8 mouse cellular contexts compared by ENCODE assay signal in genomic region chr19:6428501-6429200, GRCm38 (mm10). TPM values are rescaled to one million over a fixed set of nuclear protein-coding genes. Genes with fewer than 3 reads are reported as not detected.
DNase-seq lines count a peak whose midpoint lies in the region; ATAC-seq and TF ChIP-seq lines count a peak whose summit lies in the region.

No protein-coding gene starts in this region.

- peak; percentile 68 for DNase-seq in CD4-positive, CD25-positive, alpha-beta regulatory T cell, adult 2 months (ENCODE audit: low read depth, low spot score)
- DNase-seq in forelimb bud, embryonic 11.5 days (ENCODE audit: low read depth, low spot score) = peak; percentile 20
- DNase-seq in ovary, postnatal 36 days (ENCODE audit: low spot score) = no peak
- no peak for DNase-seq in gastrocnemius, adult 8-10 months (ENCODE audit: low spot score in 2 of 2)

- peak overlapping the region; percentile 65 for H3K4me3 ChIP-seq in ES-Bruce4 (ENCODE audit: low read depth, low read length)
- peak overlapping the region; percentile 33 for H3K4me3 ChIP-seq in stomach, embryonic 16.5 days (replicated peaks; ENCODE audit: low read length)

- under 1% methylated on average over 60 of the region's 60 CpGs for WGBS in stomach, embryonic 16.5 days

- no peaks in the 10 kb centered on the region for H3K27me3 ChIP-seq in ES-Bruce4 (ENCODE audit: control insufficient read depth, insufficient read depth, low read length, poor library complexity, severe bottlenecking)
- H3K27me3 ChIP-seq in stomach, embryonic 16.5 days (ENCODE audit: control insufficient read depth, insufficient read depth, low read length) = peaks cover 62% of the 10 kb centered on the region

- H3K9me3 ChIP-seq in ES-Bruce4 (replicated peaks; ENCODE audit: control insufficient read depth, insufficient read depth, low read length, poor library complexity, severe bottlenecking) = no peaks in the 10 kb centered on the region
- no peaks in the 10 kb centered on the region for H3K9me3 ChIP-seq in stomach, embryonic 16.5 days (replicated peaks; ENCODE audit: control insufficient read depth, low read length)

- peak overlapping the region; percentile 69 for H3K9ac ChIP-seq in ES-Bruce4 (ENCODE audit: low read depth, poor library complexity, severe bottlenecking)
- no peak overlapping the region for H3K9ac ChIP-seq in stomach, embryonic 16.5 days (ENCODE audit: low read length)

- H3K27ac ChIP-seq in ES-Bruce4 (ENCODE audit: insufficient read depth, low read length) = no peak overlapping the region
- no peak overlapping the region for H3K27ac ChIP-seq in stomach, embryonic 16.5 days (ENCODE audit: low read length)

- no peak for TF ChIP-seq EP300 in ES-Bruce4 (IDR thresholded peaks at IDR 0.05; ENCODE audit: insufficient read depth, low read depth, low read length)

- no peaks in the 10 kb centered on the region for H3K36me3 ChIP-seq in ES-Bruce4 (ENCODE audit: control insufficient read depth, insufficient read depth, low read length, poor library complexity, severe bottlenecking)
- H3K36me3 ChIP-seq in stomach, embryonic 16.5 days (ENCODE audit: control insufficient read depth, insufficient read depth, low read length) = no peaks in the 10 kb centered on the region

- peak overlapping the region; percentile 43 for H3K4me2 ChIP-seq in stomach, embryonic 16.5 days (ENCODE audit: low read depth, low read length)

- H3K4me1 ChIP-seq in ES-Bruce4 (ENCODE audit: control insufficient read depth, insufficient read depth, low read length) = peaks cover 2% of the 10 kb centered on the region
- peaks cover 9% of the 10 kb centered on the region for H3K4me1 ChIP-seq in stomach, embryonic 16.5 days (ENCODE audit: control insufficient read depth, insufficient read depth, low read length)

- TF ChIP-seq POLR2A in ES-Bruce4 (IDR thresholded peaks at IDR 0.05; ENCODE audit: insufficient read depth, low read length) = no peak

- no peak for ATAC-seq in CD4-positive, CD25-positive, alpha-beta regulatory T cell, adult 4 months
- peak; percentile 33 for ATAC-seq in megakaryocyte, adult 5-6 weeks (ENCODE audit: poor library complexity, severe bottlenecking)
- ATAC-seq in stomach, embryonic 16.5 days (ENCODE audit: insufficient read depth, low FRiP score) = no peak; the same call in 1 of the 2 replicates

- no peak for TF ChIP-seq CTCF in ES-Bruce4 (IDR thresholded peaks at IDR 0.05; ENCODE audit: low read depth, low read length)

RNA-seq across cellular contexts. Expression of gene Nrxn2, which starts 10.1 kb away (rescaled TPM):
- polyA plus RNA-seq in CD4-positive, CD25-positive, alpha-beta regulatory T cell, adult 4 months (2017; shearing (Covaris generic)) = not detected
- polyA plus RNA-seq in ES-Bruce4 (2011; ENCODE audit: insufficient read depth, insufficient read length, low read depth, missing spikeins) = 5.6 and 7.0 TPM in 2 replicates
- total RNA-seq in megakaryocyte, adult 5-6 weeks (2015) = 0.21 TPM in 1 of 2 replicates, not detected in the other
- not detected in 2 replicates for total RNA-seq in megakaryocyte, adult 5-6 weeks (2017)
- 0.91 and 0.98 TPM in 2 replicates for polyA plus RNA-seq in stomach, embryonic 16.5 days (2015; fragmentation: Nextera tagmentation; extraction: Ambion mirVana)
- total RNA-seq in gastrocnemius, adult 8-10 months (2022) = 1 to 10 TPM in 2 of 4 experiments, under 1 TPM in 2; 0.31 to 1.8 (median 1.0) TPM

RNA-seq across cellular contexts. Expression of gene Rasgrp2, which starts 29.5 kb away (rescaled TPM):
- 100 to 1,000 TPM in 1 of 2 experiments, 10 to 100 TPM in 1; 80.3 to 117 TPM for polyA plus RNA-seq in CD4-positive, CD25-positive, alpha-beta regulatory T cell, adult 4 months (2017; shearing (Covaris generic))
- 37.9 and 48.6 TPM in 2 replicates for polyA plus RNA-seq in ES-Bruce4 (2011; ENCODE audit: insufficient read depth, insufficient read length, low read depth, missing spikeins)
- total RNA-seq in megakaryocyte, adult 5-6 weeks (2015) = 213 and 232 TPM in 2 replicates
- 195 and 214 TPM in 2 replicates for total RNA-seq in megakaryocyte, adult 5-6 weeks (2017)
- polyA plus RNA-seq in stomach, embryonic 16.5 days (2015; fragmentation: Nextera tagmentation; extraction: Ambion mirVana) = 72.6 and 74.2 TPM in 2 replicates
- total RNA-seq in gastrocnemius, adult 8-10 months (2022) = 10 to 100 TPM in 2 of 4 experiments, 1 to 10 TPM in 2; 7.4 to 19.6 (median 11.1) TPM

RNA-seq across cellular contexts. Expression of gene Pygm, which starts 44.5 kb away (rescaled TPM):
- polyA plus RNA-seq in CD4-positive, CD25-positive, alpha-beta regulatory T cell, adult 4 months (2017; shearing (Covaris generic)) = 10 to 100 TPM in 1 of 2 experiments, 1 to 10 TPM in 1; 2.0 to 14.2 TPM
- polyA plus RNA-seq in ES-Bruce4 (2011; ENCODE audit: insufficient read depth, insufficient read length, low read depth, missing spikeins) = 4.1 and 4.6 TPM in 2 replicates
- total RNA-seq in megakaryocyte, adult 5-6 weeks (2015) = 0.80 and 3.2 TPM in 2 replicates
- total RNA-seq in megakaryocyte, adult 5-6 weeks (2017) = 0.11 and 0.12 TPM in 2 replicates
- polyA plus RNA-seq in stomach, embryonic 16.5 days (2015; fragmentation: Nextera tagmentation; extraction: Ambion mirVana) = 17.7 and 55.0 TPM in 2 replicates
- 1,000 to 10,000 TPM; 8,302 to 9,332 (median 8,668) TPM for total RNA-seq in gastrocnemius, adult 8-10 months (2022)

Comparison
In these comparisons a context has a peak if more than half of its experiments do, and no peak if none do; other contexts are left out.
1. DNase-seq: peak in CD4-positive, CD25-positive, alpha-beta regulatory T cell, adult 2 months (single experiment) and forelimb bud, embryonic 11.5 days (single experiment); none in ovary, postnatal 36 days (single experiment) and gastrocnemius, adult 8-10 months (0 of 2).